Mouse (Mus musculus) stomach, embryonic 16.5 days (tissue): ENCODE results near the gene Ddx3x. TPM values are rescaled to one million over a fixed set of nuclear protein-coding genes. Genes with fewer than 3 reads are reported as not detected.
"Not testable (repeated sequence)": the region's sequence is repeated elsewhere in the genome, so short reads cannot be mapped to it uniquely, and the experiment has no call there.

ENCODE experiments used
- ATAC-seq: fragments of 200-750 bp; cut with Nextera tagmentation; 2 replicates; pipeline ENCODE4 v1.8.0; 2017; ENCODE audit warnings: moderate number of reproducible peaks, moderate TSS enrichment; ENCODE audit not compliant: insufficient read depth, low FRiP score
- H3K27ac ChIP-seq: fragments of 300-500 bp; sonication (generic); 2 replicates; pipeline ENCODE4 v1.5.1; 2014; ENCODE audit warnings: low read length
- H3K27me3 ChIP-seq: fragments of 300-500 bp; sonication (generic); 2 replicates; pipeline ENCODE4 v1.6.1; 2014; ENCODE audit warnings: low read length, control low read depth, mixed read lengths; ENCODE audit not compliant: control insufficient read depth, insufficient read depth
- H3K36me3 ChIP-seq: fragments of 300-500 bp; sonication (generic); 2 replicates; pipeline ENCODE4 v1.6.1; 2014; ENCODE audit warnings: low read length; ENCODE audit not compliant: control insufficient read depth, insufficient read depth
- H3K4me1 ChIP-seq: fragments of 300-500 bp; sonication (generic); 2 replicates; pipeline ENCODE4 v1.6.1; 2014; ENCODE audit warnings: low read length, control low read depth, mixed read lengths; ENCODE audit not compliant: control insufficient read depth, insufficient read depth
- H3K4me2 ChIP-seq: fragments of 300-500 bp; sonication (generic); 2 replicates; pipeline ENCODE4 v1.6.1; 2014; ENCODE audit warnings: low read depth, low read length, mixed read lengths
- H3K4me3 ChIP-seq: fragments of 300-500 bp; sonication (generic); replicated peaks from 2 replicates; pipeline ENCODE4 v1.5.1; 2014; ENCODE audit warnings: mild to moderate bottlenecking, low read length
- H3K9ac ChIP-seq: fragments of 300-500 bp; sonication (generic); 2 replicates; pipeline ENCODE4 v1.6.1; 2014; ENCODE audit warnings: low read length
- H3K9me3 ChIP-seq: fragments of 300-500 bp; sonication (generic); replicated peaks from 2 replicates; pipeline ENCODE4 v1.6.1; 2016; ENCODE audit warnings: low read length, control low read depth; ENCODE audit not compliant: control insufficient read depth
- WGBS: fragments of 180-500 bp; shearing (Covaris S2); extraction: QIAGEN DNeasy Blood & Tissue Kit; methylation state at CpG from one replicate; pipeline ENCODE4 v1.1.7; 2014; 5-methylcytosine and 5-hydroxymethylcytosine counted together
- polyA plus RNA-seq: library from polyadenylated mRNA; unstranded; fragments of >200 nt; fragmentation: Nextera tagmentation; extraction: Ambion mirVana; gene quantifications from 2 replicates; pipeline ENCODE4 v1.2.1, GENCODE M21; 2015

Ddx3x gene
- polyA plus RNA-seq, result 116 and 117 TPM in 2 replicates

- Histone ChIP-seq H3K4me2 (peak within 1 kb of the TSS; percentile 63), H3K9me3 (no peaks in the 10 kb centered on the region), H3K9ac (peak within 1 kb of the TSS; percentile 99), H3K4me3 (peak within 1 kb of the TSS; percentile 91), H3K27ac (peak within 1 kb of the TSS; percentile 99), H3K27me3 (no peaks in the 10 kb centered on the region), H3K36me3 (no peaks in the 10 kb centered on the region), H3K4me1 (no peaks in the 10 kb centered on the region)
- under 1% methylated on average over 57 of the region's 57 CpGs for WGBS
- ATAC-seq, result peak; percentile 94
These were observed at the start of gene Ddx3x for GRCm38 (mm10) chrX:13280409-13281328. Ddx3x (plus strand) TSS chrX:13280970.

GRCm38 (mm10) chrX:13231243-13231642, 49.5 kb upstream of the Ddx3x start:
- peak overlapping the region; percentile 47; the same call in 1 of the 2 replicates for H3K4me3 ChIP-seq
- peaks cover 5% of the 10 kb centered on the region; the same call in 1 of the 2 replicates for H3K4me1 ChIP-seq
- peak overlapping the region; percentile 47 for H3K4me2 ChIP-seq
- ATAC-seq, result no peak
- H3K36me3 ChIP-seq, result no peaks in the 10 kb centered on the region
- WGBS, result 35% methylated on average over 9 of the region's 9 CpGs
- peak overlapping the region; percentile 92 for H3K27ac ChIP-seq
- H3K27me3 ChIP-seq, result no peaks in the 10 kb centered on the region; the same call in 1 of the 2 replicates
- H3K9me3 ChIP-seq, result no peaks in the 10 kb centered on the region
- peak overlapping the region; percentile 61 for H3K9ac ChIP-seq

GRCm38 (mm10) chrX:13232834-13233233, 47.9 kb upstream of the Ddx3x start:
- H3K36me3 ChIP-seq, H3K9me3 ChIP-seq, ATAC-seq, H3K4me1 ChIP-seq, H3K27me3 ChIP-seq, H3K9ac ChIP-seq, H3K4me2 ChIP-seq, H3K27ac ChIP-seq, H3K4me3 ChIP-seq: not testable (repeated sequence)
- 100% methylated on average over 1 of the region's 1 CpGs for WGBS

GRCm38 (mm10) chrX:13233631-13234030, 47.1 kb upstream of the Ddx3x start:
- Histone ChIP-seq H3K36me3 (no peaks in the 10 kb centered on the region), H3K9ac (no peak overlapping the region), H3K4me3 (no peak overlapping the region), H3K9me3 (no peaks in the 10 kb centered on the region), H3K4me2 (no peak overlapping the region), H3K27me3 (no peaks in the 10 kb centered on the region), H3K27ac (no peak overlapping the region), H3K4me1 (peaks cover 5% of the 10 kb centered on the region; the same call in 1 of the 2 replicates)
- no peak for ATAC-seq
- 71% methylated on average over 2 of the region's 2 CpGs for WGBS

- WGBS, result 47% methylated on average over 4 of the region's 4 CpGs
- no peak overlapping the region for H3K27ac ChIP-seq
- no peaks in the 10 kb centered on the region for H3K9me3 ChIP-seq
These were observed 46.1 kb upstream of the Ddx3x start for GRCm38 (mm10) chrX:13234709-13235108.

GRCm38 (mm10) chrX:13236100-13236568, 44.6 kb upstream of the Ddx3x start:
- Histone ChIP-seq H3K27me3 (no peaks in the 10 kb centered on the region; the same call in 1 of the 2 replicates), H3K4me2 (no peak overlapping the region), H3K4me1 (peaks cover 3% of the 10 kb centered on the region; the same call in 1 of the 2 replicates), H3K4me3 (no peak overlapping the region), H3K9me3 (no peaks in the 10 kb centered on the region), H3K36me3 (no peaks in the 10 kb centered on the region), H3K27ac (no peak overlapping the region), H3K9ac (no peak overlapping the region)
- 52% methylated on average over 2 of the region's 2 CpGs for WGBS
- ATAC-seq, result peak; percentile 63

More at GRCm38 (mm10) chrX:13234709-13235108, 46.1 kb upstream of the Ddx3x start:
- Histone ChIP-seq H3K9ac (no peak overlapping the region), H3K4me2 (no peak overlapping the region), H3K36me3 (no peaks in the 10 kb centered on the region), H3K4me1 (peaks cover 5% of the 10 kb centered on the region; the same call in 1 of the 2 replicates), H3K27me3 (no peaks in the 10 kb centered on the region), H3K4me3 (no peak overlapping the region)
- no peak for ATAC-seq

GRCm38 (mm10) chrX:13239455-13239854, 41.3 kb upstream of the Ddx3x start:
- H3K4me2 ChIP-seq, result no peak overlapping the region
- H3K9ac ChIP-seq, result no peak overlapping the region
- WGBS, result 85% methylated on average over 6 of the region's 6 CpGs
- no peaks in the 10 kb centered on the region for H3K9me3 ChIP-seq
- no peaks in the 10 kb centered on the region for H3K4me1 ChIP-seq
- no peak for ATAC-seq
- H3K27ac ChIP-seq, result no peak overlapping the region
- H3K36me3 ChIP-seq, result no peaks in the 10 kb centered on the region
- H3K27me3 ChIP-seq, result peaks cover 4% of the 10 kb centered on the region; the same call in 1 of the 2 replicates
- no peak overlapping the region for H3K4me3 ChIP-seq

- peaks cover 3% of the 10 kb centered on the region; the same call in 1 of the 2 replicates for H3K4me1 ChIP-seq
- no peak for ATAC-seq
- no peaks in the 10 kb centered on the region for H3K36me3 ChIP-seq
- H3K27me3 ChIP-seq, result peaks cover 4% of the 10 kb centered on the region; the same call in 1 of the 2 replicates
- H3K4me2 ChIP-seq, result peak overlapping the region; percentile 55; the same call in 1 of the 2 replicates
- peak overlapping the region; percentile 99 for H3K27ac ChIP-seq
- H3K9me3 ChIP-seq, result no peaks in the 10 kb centered on the region
- H3K4me3 ChIP-seq, result no peak overlapping the region; the same call in 1 of the 2 replicates
- WGBS, result 33% methylated on average over 11 of the region's 11 CpGs
- H3K9ac ChIP-seq, result peak overlapping the region; percentile 76
These were observed 39.9 kb upstream of the Ddx3x start for GRCm38 (mm10) chrX:13240646-13241425.
